Mouse (Mus musculus) heart, embryonic 11.5 days (tissue): Measurements from ENCODE around the gene Gm9903. TPM values are rescaled to one million over a fixed set of nuclear protein-coding genes. Genes with fewer than 3 reads are reported as not detected.

ENCODE experiments used
- ATAC-seq: fragments of 200-750 bp; cut with Nextera tagmentation; replicated peaks from 2 replicates; pipeline ENCODE4 v1.8.0; 2017; ENCODE audit warnings: moderate library complexity; ENCODE audit not compliant: insufficient number of reproducible peaks, low FRiP score, low TSS enrichment
- H3K27ac ChIP-seq: fragments of 300-500 bp; sonication (generic); 2 replicates; pipeline ENCODE4 v1.5.1; 2014; ENCODE audit warnings: mild to moderate bottlenecking, low read depth, low read length
- H3K27me3 ChIP-seq: fragments of 300-500 bp; sonication (generic); 2 replicates; pipeline ENCODE4 v1.6.1; 2014; ENCODE audit warnings: mild to moderate bottlenecking, low read length, mixed read lengths; ENCODE audit not compliant: control insufficient read depth, insufficient read depth
- H3K36me3 ChIP-seq: fragments of 300-500 bp; sonication (generic); 2 replicates; pipeline ENCODE4 v1.6.1; 2014; ENCODE audit warnings: mild to moderate bottlenecking, low read length, moderate library complexity, mixed read lengths; ENCODE audit not compliant: control insufficient read depth, insufficient read depth
- H3K4me1 ChIP-seq: fragments of 300-500 bp; sonication (generic); 2 replicates; pipeline ENCODE4 v1.6.1; 2014; ENCODE audit warnings: low read length; ENCODE audit not compliant: control insufficient read depth, insufficient read depth
- H3K4me2 ChIP-seq: fragments of 300-500 bp; sonication (generic); 2 replicates; pipeline ENCODE4 v1.6.1; 2014; ENCODE audit warnings: mild to moderate bottlenecking, moderate library complexity
- H3K4me3 ChIP-seq: fragments of 300-500 bp; sonication (generic); 2 replicates; pipeline ENCODE4 v1.5.1; 2014; ENCODE audit warnings: low read depth, low read length
- H3K9ac ChIP-seq: fragments of 300-500 bp; sonication (generic); 2 replicates; pipeline ENCODE4 v1.6.1; 2014; ENCODE audit warnings: mild to moderate bottlenecking, low read depth, low read length, moderate library complexity
- H3K9me3 ChIP-seq: fragments of 300-500 bp; sonication (generic); replicated peaks from 2 replicates; pipeline ENCODE4 v1.6.1; 2016; ENCODE audit warnings: low read length; ENCODE audit not compliant: control insufficient read depth
- WGBS: fragments of 180-500 bp; shearing (Covaris S2); extraction: QIAGEN DNeasy Blood & Tissue Kit; methylation state at CpG from one replicate; pipeline ENCODE4 v1.1.7; 2014; ENCODE audit not compliant: insufficient replicate concordance; 5-methylcytosine and 5-hydroxymethylcytosine counted together
- polyA plus RNA-seq: library from polyadenylated mRNA; unstranded; fragments of >200 nt; fragmentation: Nextera tagmentation; extraction: Ambion mirVana; gene quantifications from 2 replicates; pipeline ENCODE4 v1.2.1, GENCODE M21; 2014

Gm9903 gene
- polyA plus RNA-seq, 1 experiment from 2014 or later, result 2.0 TPM

DNA sequence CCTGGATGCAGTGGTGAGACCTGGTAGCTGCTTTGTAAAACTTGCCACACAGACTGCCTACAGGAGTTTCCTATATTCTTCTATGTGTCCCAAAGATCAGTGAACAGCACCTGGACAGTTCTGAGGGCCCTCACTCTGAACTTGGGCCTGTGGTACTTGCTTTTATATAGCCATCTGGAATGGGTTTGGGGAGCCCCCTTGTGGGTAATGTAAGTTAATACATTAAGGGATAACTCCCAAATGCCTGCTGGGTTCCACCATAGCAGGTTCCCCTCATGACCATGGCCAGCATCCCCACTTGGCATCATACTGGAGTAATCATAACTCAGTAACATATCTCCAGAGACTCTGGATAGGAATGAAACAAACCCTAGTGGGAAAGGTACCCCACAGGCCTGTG is 38.5 kb downstream of the Gm9903 start:
- H3K4me2 ChIP-seq, result no peak overlapping the region
- H3K36me3 ChIP-seq, result peaks cover 30% of the 10 kb centered on the region
- ATAC-seq, result no peak
- no peak overlapping the region for H3K27ac ChIP-seq
- no peaks in the 10 kb centered on the region for H3K4me1 ChIP-seq
- no peak overlapping the region for H3K9ac ChIP-seq
- H3K27me3 ChIP-seq, result no peaks in the 10 kb centered on the region
- H3K9me3 ChIP-seq, result no peaks in the 10 kb centered on the region
- no peak overlapping the region for H3K4me3 ChIP-seq

DNA sequence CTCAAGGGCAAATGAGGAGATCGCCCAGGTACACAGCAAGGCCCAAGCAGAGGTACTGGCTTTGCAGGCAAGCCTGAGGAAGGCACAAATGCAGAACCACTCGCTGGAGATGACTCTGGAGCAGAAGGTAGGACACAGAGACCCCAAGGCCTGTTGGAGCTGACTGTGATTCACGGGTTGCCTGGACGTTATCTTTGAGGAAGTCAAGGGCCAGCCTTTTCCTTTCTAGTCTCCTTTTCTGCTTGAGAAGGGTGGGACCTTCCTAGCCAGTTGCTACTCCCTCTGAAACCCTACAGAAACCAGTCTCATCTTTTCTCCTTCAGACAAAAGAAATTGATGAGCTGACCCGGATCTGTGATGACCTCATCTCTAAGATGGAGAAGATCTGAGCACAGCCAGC is 41.9 kb downstream of the Gm9903 start:
- H3K9ac ChIP-seq, result no peak overlapping the region
- 54% methylated on average over 5 of the region's 5 CpGs for WGBS
- ATAC-seq, result no peak

DNA sequence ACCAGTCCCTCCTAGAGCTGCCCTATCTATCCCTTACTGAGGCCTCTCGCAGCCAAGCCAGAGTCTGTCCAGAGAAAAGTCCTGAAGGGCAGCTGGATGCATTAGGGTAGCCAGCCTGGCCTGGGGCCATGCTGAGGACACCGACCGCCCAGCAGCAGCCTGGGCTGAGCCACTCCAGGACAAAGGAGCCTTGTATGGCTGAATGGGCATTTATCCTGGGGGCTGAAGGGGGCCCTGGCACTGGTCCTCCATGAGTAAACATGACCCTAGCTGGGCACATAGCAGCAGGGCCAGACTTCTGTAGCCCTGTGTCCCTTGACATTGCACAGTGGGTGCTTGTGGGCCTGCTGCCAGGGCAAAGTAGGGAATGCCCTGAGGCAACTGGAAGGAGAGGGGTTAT is 44.7 kb downstream of the Gm9903 start:
- peak overlapping the region; percentile 8; the same call in 1 of the 2 replicates for H3K9ac ChIP-seq
- no peak for ATAC-seq
- 74% methylated on average over 3 of the region's 3 CpGs for WGBS
- no peak overlapping the region for H3K4me2 ChIP-seq
- 0 out of 2 replicates have a peak, but pooled peaks cover 4% of the 10 kb centered on the region for H3K4me1 ChIP-seq
- H3K36me3 ChIP-seq, result peaks cover 13% of the 10 kb centered on the region
- no peak overlapping the region for H3K27ac ChIP-seq
- no peak overlapping the region for H3K4me3 ChIP-seq
- no peaks in the 10 kb centered on the region for H3K27me3 ChIP-seq
- no peaks in the 10 kb centered on the region for H3K9me3 ChIP-seq

More for the DNA sequence above, 41.9 kb downstream of the Gm9903 start:
- Histone ChIP-seq H3K4me3 (no peak overlapping the region), H3K36me3 (peaks cover 27% of the 10 kb centered on the region), H3K27ac (no peak overlapping the region), H3K27me3 (no peaks in the 10 kb centered on the region), H3K4me2 (no peak overlapping the region), H3K9me3 (no peaks in the 10 kb centered on the region), H3K4me1 (0 out of 2 replicates have a peak, but pooled peaks cover 4% of the 10 kb centered on the region)

DNA sequence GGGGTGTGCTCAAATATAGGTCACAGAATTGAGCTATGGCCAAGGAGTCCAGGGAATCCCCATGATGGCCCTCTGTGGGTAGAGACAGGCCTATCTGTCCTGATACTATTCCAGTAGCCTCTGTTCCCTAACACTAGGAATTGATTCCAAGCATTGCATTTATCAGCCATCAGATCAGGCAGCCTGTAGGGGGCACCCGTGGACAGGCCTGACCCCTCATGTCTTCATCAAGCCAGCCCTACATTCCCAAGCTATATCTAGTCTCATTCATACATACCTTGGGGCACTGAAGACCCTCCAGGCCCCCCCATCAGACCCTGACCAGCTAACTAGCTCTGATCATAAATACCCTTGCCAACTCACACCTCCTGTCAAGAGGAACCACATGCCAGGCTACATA is 46.2 kb downstream of the Gm9903 start:
- ATAC-seq, result no peak
- 0 out of 2 replicates have a peak, but pooled peaks cover 5% of the 10 kb centered on the region for H3K4me1 ChIP-seq
- H3K27ac ChIP-seq, result no peak overlapping the region
- H3K9ac ChIP-seq, result no peak overlapping the region
- H3K4me3 ChIP-seq, result no peak overlapping the region
- 3% methylated on average over 1 of the region's 1 CpGs for WGBS
- no peaks in the 10 kb centered on the region for H3K27me3 ChIP-seq
- no peak overlapping the region for H3K4me2 ChIP-seq
- H3K36me3 ChIP-seq, result peaks cover 5% of the 10 kb centered on the region
- H3K9me3 ChIP-seq, result no peaks in the 10 kb centered on the region

DNA sequence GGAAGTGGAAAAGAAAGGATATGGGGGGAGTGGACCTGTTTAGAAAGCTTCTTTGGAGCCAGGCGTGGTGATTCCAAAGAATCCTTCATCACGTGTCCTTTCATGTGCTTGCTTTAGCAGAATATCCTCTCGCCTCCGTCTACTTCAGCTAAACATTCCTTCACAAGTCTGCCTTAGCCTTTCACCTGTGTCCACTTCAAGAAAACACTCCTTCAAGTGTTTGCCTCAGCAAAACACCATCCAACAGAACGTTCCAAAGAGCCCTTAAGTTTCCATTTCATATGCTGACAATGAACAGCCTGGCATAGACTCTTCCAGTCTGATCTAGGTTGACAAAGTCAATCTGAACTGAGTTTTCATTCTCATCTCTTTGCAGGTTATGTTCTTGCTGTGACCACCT is 48.5 kb downstream of the Gm9903 start:
- no peak overlapping the region for H3K4me3 ChIP-seq
- H3K27ac ChIP-seq, result no peak overlapping the region
- H3K9me3 ChIP-seq, result no peaks in the 10 kb centered on the region
- WGBS, result 81% methylated on average over 5 of the region's 5 CpGs
- H3K4me1 ChIP-seq, result 0 out of 2 replicates have a peak, but pooled peaks cover 13% of the 10 kb centered on the region
- peaks cover under 1% of the 10 kb centered on the region for H3K36me3 ChIP-seq
- H3K27me3 ChIP-seq, result no peaks in the 10 kb centered on the region
- ATAC-seq, result no peak
- no peak overlapping the region for H3K4me2 ChIP-seq
- no peak overlapping the region for H3K9ac ChIP-seq

DNA sequence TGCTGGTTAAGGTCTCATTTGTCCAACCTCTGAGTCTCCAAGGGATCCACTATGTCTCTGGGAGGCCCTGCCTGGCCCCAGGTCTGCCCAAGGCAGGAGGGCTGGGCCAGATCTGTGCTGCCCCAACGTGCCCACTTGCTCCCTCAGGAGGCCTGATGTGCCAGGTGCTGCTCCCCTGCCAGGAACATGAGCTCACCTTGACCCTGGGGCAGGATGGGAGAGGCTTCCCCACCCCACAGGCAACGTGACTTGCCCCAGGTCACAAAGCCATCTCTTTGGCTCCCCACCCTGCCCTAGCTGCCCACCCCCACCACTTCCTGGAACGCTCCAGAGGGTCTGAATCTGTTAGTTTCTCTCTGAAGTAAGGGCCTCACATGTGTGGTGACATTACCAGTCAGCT is 51.3 kb downstream of the Gm9903 start:
- H3K27me3 ChIP-seq, result no peaks in the 10 kb centered on the region
- H3K27ac ChIP-seq, result no peak overlapping the region
- 46% methylated on average over 3 of the region's 3 CpGs for WGBS
- H3K4me2 ChIP-seq, result no peak overlapping the region
- no peak overlapping the region for H3K4me3 ChIP-seq
- ATAC-seq, result no peak
- H3K4me1 ChIP-seq, result 0 out of 2 replicates have a peak, but pooled peaks cover 9% of the 10 kb centered on the region
- H3K9ac ChIP-seq, result no peak overlapping the region
- H3K9me3 ChIP-seq, result no peaks in the 10 kb centered on the region
- no peaks in the 10 kb centered on the region for H3K36me3 ChIP-seq

Other genes with a start within 250 kb of the Gm9903 start
- gene Nkx1-1, start 195.9 kb upstream of the Gm9903 start, polyA plus RNA-seq, result not detected in 2 replicates
- 56.6 and 59.5 TPM in 2 replicates for gene Fam53a, start 290 bp upstream of the Gm9903 start, polyA plus RNA-seq
- gene Slbp, start 22.6 kb downstream of the Gm9903 start, polyA plus RNA-seq, result 162 and 166 TPM in 2 replicates
- gene Tacc3, start 28.2 kb downstream of the Gm9903 start, polyA plus RNA-seq, result 171 and 186 TPM in 2 replicates
- 41.5 and 42.3 TPM in 2 replicates for gene Tmem129, start 28.5 kb downstream of the Gm9903 start, polyA plus RNA-seq
- 4.4 and 4.9 TPM in 2 replicates for gene Fgfr3, start 91.7 kb downstream of the Gm9903 start, polyA plus RNA-seq
- 40.3 and 44.5 TPM in 2 replicates for gene Letm1, start 152.9 kb downstream of the Gm9903 start, polyA plus RNA-seq
- 46.8 and 48.7 TPM in 2 replicates for gene Nsd2, start 190.8 kb downstream of the Gm9903 start, polyA plus RNA-seq